Mouse (Mus musculus): Measurements from ENCODE around the gene Olfr531.

GRCm38 (mm10) chr7:140443141-140443540, 40.4 kb upstream of the Olfr531 start:
- TF ChIP-seq CTCF (IDR thresholded peaks at IDR 0.05; ENCODE audit: insufficient read depth, low read length) (no peak), POLR2A (IDR thresholded peaks at IDR 0.05; ENCODE audit: borderline replicate concordance, extremely low read depth, low read depth, low read length) (no peak)
